Mouse (Mus musculus): ENCODE measurements around the gene Zpr1.
"Not testable (repeated sequence)": the region's sequence is repeated elsewhere in the genome, so short reads cannot be mapped to it uniquely, and the experiment has no call there.

Gene Zpr1

DNA sequence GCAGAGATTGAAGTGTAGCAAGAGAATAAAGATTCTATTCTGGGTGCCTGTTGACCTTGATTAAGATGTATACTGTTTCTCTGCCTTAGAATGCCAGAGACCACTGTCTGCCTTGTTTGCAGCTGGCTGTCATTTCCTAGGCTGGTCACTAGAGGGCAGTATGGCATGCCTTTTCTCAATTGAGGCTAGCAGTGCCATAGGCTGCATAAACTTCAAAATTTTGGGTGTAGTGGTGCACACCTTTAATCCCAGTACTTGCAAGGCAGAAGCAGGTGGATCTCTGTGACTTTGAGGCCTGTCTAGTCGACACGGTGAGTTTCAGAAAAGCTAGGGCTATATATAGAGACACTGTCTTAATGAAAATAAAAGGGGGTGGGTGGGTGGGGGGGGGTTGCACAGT lies 29.3 kb downstream of the Zpr1 start:
- peaks cover 5% of the 10 kb centered on the region for H3K36me3 ChIP-seq (ENCODE audit: control insufficient read depth, insufficient read depth, low read length, poor library complexity, severe bottlenecking)
- peak; percentile 70 for DNase-seq (ENCODE audit: low read depth, low spot score)
- H3K27me3 ChIP-seq (ENCODE audit: control insufficient read depth, insufficient read depth, low read length, poor library complexity, severe bottlenecking): no peaks in the 10 kb centered on the region

DNA sequence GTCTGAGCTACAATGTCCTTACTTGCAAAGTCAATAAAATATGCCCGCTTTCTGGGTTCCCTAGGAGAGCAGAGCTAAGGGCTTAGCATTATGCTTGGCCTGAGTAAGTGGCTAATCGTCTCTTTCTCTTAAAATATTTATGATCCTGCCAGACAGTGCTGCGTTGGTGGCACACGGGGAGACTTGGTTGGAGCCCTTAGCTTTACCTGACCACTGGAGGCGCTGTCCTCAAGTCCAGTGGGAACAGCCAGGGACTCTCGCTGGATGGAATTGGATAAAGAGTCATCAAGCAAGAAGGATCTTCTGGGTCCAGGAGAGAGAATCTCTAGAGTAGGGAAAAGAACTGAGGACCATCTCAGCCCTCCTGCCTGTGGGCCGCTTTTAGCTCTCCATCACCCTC lies 36.3 kb downstream of the Zpr1 start:
- Histone ChIP-seq H3K27me3 (ENCODE audit: control insufficient read depth, insufficient read depth, low read length, poor library complexity, severe bottlenecking) (no peaks in the 10 kb centered on the region), H3K36me3 (ENCODE audit: control insufficient read depth, insufficient read depth, low read length, poor library complexity, severe bottlenecking) (no peaks in the 10 kb centered on the region)
- no peak for DNase-seq (ENCODE audit: low read depth, low spot score)

DNA sequence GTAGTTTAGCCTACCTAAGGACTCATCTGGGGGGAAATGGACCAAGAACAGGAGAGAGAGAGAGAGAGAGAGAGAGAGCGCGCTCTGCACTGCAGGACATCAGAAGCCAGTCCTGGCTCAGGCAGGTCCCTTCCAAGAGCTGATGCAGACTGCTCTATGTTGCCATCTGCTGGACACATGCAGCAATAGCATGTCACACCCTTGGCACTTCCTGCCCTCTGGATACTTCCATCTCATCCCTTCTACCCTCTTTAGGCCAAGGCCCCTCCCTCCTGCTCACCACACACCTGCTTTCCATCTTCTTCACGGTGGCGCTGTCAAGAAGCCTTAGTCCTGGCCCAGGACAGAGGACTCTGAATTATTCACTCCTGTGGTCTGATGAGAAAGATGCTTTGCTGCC lies 41.6 kb downstream of the Zpr1 start:
- Histone ChIP-seq H3K36me3 (ENCODE audit: control insufficient read depth, insufficient read depth, low read length, poor library complexity, severe bottlenecking) (no peaks in the 10 kb centered on the region), H3K27me3 (ENCODE audit: control insufficient read depth, insufficient read depth, low read length, poor library complexity, severe bottlenecking) (no peaks in the 10 kb centered on the region)
- DNase-seq (ENCODE audit: low read depth, low spot score): peak; percentile 80

DNA sequence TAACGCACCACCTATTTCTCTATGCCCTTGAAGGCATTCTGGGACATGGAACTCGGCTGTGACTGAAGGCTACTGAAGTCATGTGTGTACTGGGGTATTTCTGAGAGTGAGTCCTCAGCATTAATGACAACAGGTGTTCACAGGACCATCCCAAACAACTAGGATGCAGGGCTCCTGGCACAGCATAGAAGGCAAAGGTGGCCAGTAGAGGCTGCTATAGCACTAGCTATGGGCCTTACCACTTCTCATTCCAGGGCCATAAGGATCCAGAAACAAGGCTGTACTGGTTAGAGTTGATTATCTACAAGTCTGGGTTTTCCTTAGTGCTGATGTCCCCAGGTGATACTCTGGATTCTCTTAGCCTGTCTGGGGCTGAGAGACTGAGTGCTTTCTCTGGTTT lies 42.1 kb downstream of the Zpr1 start:
- no peak for DNase-seq (ENCODE audit: low read depth, low spot score)
- no peaks in the 10 kb centered on the region for H3K36me3 ChIP-seq (ENCODE audit: control insufficient read depth, insufficient read depth, low read length, poor library complexity, severe bottlenecking)
- no peaks in the 10 kb centered on the region for H3K27me3 ChIP-seq (ENCODE audit: control insufficient read depth, insufficient read depth, low read length, poor library complexity, severe bottlenecking)

DNA sequence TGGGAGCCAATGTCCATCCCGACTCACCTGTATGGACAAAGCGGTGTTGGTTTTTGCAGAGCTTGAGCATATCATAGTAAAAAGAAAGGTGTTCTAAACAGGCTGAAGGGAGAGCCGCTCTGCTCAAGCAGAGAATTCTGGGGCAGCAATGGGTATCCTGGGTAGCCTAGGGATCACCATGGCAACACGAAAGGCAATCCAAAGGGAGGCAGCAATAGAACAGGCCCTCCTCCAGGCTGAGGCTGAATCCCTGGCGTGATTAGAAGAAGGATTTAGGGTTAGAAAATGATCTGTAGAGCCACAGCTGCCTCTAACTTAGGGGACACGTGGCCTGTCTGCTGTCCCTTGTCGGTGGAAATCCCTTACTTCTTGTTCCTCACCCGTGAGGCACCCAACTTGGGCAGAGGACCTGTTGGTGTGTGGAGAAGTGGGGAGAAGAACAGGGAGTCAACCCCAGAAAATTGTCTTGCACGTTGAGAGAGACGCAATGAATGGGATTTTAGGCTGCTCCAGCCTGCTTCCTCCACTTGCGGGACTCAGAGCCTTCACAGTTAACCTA lies 43.0 kb downstream of the Zpr1 start:
- Histone ChIP-seq H3K36me3 (ENCODE audit: control insufficient read depth, insufficient read depth, low read length, poor library complexity, severe bottlenecking) (no peaks in the 10 kb centered on the region), H3K27me3 (ENCODE audit: control insufficient read depth, insufficient read depth, low read length, poor library complexity, severe bottlenecking) (no peaks in the 10 kb centered on the region)
- DNase-seq (ENCODE audit: low read depth, low spot score): no peak

DNA sequence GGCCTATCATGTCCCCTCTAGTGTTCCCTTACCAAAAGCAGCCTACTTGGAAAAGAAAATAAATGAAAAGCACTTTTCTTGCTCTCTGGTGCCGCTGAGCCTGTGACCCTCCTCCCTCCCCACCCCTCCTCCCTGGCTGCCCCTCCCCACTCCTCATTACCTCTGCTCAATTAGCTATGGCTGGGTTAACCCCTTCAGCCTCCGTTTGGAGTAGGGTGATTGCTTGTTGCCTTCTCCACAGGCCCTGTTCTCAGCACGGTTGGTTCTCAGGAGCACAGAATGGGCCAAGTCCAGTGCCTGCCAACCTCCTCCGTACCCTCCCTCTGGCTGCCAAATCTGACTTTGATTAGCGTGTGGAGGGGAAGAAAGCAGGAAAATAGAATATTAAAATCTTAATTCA lies 43.5 kb downstream of the Zpr1 start:
- DNase-seq (ENCODE audit: low read depth, low spot score): no peak
- no peaks in the 10 kb centered on the region for H3K36me3 ChIP-seq (ENCODE audit: control insufficient read depth, insufficient read depth, low read length, poor library complexity, severe bottlenecking)
- no peaks in the 10 kb centered on the region for H3K27me3 ChIP-seq (ENCODE audit: control insufficient read depth, insufficient read depth, low read length, poor library complexity, severe bottlenecking)

DNA sequence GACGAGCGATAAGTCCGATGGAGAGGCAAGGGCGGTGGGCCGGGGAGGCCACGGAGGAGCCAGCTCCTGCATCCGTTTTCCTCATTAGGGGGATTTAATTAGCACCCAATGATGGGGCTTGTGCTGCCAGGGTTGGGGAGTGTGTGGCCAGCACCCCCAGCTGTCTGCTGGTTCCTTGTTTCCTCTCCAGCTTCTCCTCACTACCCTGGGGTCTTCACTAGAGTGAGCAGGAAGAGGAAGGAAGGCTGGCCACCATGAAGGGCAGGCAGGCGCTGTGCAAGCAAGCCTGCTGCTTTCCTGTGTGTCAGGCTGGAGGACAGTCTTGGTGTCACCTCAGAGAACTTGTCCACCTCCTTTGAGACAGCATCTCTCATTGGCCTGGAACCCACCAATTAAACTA lies 44.0 kb downstream of the Zpr1 start:
- DNase-seq (ENCODE audit: low read depth, low spot score): no peak
- no peaks in the 10 kb centered on the region for H3K27me3 ChIP-seq (ENCODE audit: control insufficient read depth, insufficient read depth, low read length, poor library complexity, severe bottlenecking)
- no peaks in the 10 kb centered on the region for H3K36me3 ChIP-seq (ENCODE audit: control insufficient read depth, insufficient read depth, low read length, poor library complexity, severe bottlenecking)

DNA sequence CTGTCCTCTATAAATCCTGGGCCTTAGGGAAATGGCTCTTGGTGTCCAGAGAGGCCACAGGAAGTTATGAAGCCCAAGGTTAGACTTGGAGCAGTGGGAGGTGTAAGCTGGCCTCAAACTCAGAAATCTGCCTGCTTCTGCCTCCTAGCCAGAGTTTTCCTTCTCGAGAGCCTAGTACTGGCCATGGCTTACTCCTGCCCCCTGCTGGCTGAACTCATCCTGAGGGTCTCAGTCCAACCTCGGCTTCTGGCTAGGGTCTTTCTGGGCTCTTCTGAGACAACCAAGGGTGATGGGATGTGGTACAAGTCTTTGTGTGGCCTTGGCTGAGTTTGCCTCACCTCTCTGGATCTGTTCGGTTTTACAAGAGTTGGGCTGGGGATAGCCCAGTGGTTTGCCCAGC lies 45.1 kb downstream of the Zpr1 start:
- DNase-seq (ENCODE audit: low read depth, low spot score): peak; percentile 6
- Histone ChIP-seq H3K27me3 (ENCODE audit: control insufficient read depth, insufficient read depth, low read length, poor library complexity, severe bottlenecking) (no peaks in the 10 kb centered on the region), H3K36me3 (ENCODE audit: control insufficient read depth, insufficient read depth, low read length, poor library complexity, severe bottlenecking) (no peaks in the 10 kb centered on the region)

DNA sequence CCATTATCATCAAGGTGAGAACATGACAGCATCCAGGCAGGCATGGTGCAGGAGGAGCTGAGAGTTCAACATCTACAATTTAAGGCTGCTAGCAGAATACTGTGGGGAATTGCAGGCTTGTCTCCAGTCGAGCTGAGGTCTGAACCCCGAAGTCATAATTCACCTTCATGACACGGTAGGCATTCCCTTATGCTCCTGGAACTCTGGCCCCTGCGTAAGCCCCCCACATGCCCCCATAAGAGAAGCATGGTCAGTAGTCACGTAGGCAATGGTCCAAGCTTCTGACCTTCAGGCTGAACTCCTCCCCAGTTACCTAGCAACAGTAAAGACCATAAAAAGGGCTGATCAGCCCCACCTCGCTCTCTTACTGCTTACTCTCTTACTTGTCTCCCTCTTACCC lies 47.0 kb downstream of the Zpr1 start, which contains the start of gene 4931429L15Rik:
TSS of gene 4931429L15Rik (minus strand) at position 101 of the 400 bp plus-strand sequence.
- H3K36me3 ChIP-seq (ENCODE audit: control insufficient read depth, insufficient read depth, low read length, poor library complexity, severe bottlenecking); DNase-seq (ENCODE audit: low read depth, low spot score); H3K27me3 ChIP-seq (ENCODE audit: control insufficient read depth, insufficient read depth, low read length, poor library complexity, severe bottlenecking): not testable (repeated sequence)

DNA sequence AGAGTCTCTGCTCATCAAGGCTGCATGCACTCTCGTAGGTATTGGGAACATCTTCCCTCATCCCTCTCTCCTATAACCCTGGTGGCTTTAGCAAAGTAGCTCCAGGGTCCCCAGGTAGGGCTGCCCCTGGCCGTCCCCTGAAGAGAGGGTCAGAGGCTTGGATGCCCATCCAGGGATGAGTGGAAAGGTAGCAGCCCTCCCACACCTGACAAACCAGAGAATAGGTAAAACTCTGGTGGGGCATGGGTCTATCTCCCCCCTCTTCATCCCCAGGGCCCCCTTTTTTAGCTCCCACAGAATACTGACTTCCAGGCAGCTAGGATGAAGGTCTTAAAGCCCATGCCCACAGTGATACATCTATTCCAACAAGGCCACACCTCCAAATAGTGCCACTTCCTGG lies 47.6 kb downstream of the Zpr1 start:
- Histone ChIP-seq H3K27me3 (ENCODE audit: control insufficient read depth, insufficient read depth, low read length, poor library complexity, severe bottlenecking) (no peaks in the 10 kb centered on the region), H3K36me3 (ENCODE audit: control insufficient read depth, insufficient read depth, low read length, poor library complexity, severe bottlenecking) (no peaks in the 10 kb centered on the region)
- no peak for DNase-seq (ENCODE audit: low read depth, low spot score)

DNA sequence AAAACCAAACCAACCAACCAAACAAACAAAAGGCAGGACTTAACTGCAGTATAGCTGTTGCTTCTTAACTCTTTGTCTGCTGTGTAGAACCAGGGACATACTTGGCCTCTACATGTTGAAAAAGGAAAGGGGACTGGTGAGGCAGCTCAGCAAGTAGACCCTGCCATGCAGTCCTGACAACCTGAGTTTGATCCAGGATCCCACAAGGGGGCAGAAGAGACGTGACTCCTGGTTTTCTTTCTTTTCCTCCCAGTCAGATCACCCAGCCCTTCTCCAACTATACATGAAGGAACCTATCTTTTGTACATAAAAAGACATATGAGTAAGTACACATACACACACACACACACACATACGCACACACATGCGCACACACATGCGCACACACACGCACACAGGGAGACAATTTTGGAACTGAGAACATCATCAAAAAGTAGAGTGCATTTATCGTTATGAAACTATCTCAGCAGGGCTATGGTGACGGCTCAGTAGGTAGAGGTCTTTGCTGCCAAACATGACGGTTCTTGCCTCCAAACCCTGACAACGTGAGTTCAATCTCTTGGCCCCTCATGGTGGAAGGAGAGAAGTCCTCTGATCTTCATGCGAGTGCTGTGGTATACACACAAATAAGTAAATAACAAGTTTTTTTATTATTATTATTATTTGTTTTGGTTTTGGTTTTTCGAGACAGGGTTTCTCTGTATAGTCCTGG lies 54.0 kb downstream of the Zpr1 start:
- Histone ChIP-seq H3K27me3 (ENCODE audit: control insufficient read depth, insufficient read depth, low read length, poor library complexity, severe bottlenecking) (no peaks in the 10 kb centered on the region), H3K36me3 (ENCODE audit: control insufficient read depth, insufficient read depth, low read length, poor library complexity, severe bottlenecking) (no peaks in the 10 kb centered on the region)
- no peak for DNase-seq (ENCODE audit: low read depth, low spot score)

DNA sequence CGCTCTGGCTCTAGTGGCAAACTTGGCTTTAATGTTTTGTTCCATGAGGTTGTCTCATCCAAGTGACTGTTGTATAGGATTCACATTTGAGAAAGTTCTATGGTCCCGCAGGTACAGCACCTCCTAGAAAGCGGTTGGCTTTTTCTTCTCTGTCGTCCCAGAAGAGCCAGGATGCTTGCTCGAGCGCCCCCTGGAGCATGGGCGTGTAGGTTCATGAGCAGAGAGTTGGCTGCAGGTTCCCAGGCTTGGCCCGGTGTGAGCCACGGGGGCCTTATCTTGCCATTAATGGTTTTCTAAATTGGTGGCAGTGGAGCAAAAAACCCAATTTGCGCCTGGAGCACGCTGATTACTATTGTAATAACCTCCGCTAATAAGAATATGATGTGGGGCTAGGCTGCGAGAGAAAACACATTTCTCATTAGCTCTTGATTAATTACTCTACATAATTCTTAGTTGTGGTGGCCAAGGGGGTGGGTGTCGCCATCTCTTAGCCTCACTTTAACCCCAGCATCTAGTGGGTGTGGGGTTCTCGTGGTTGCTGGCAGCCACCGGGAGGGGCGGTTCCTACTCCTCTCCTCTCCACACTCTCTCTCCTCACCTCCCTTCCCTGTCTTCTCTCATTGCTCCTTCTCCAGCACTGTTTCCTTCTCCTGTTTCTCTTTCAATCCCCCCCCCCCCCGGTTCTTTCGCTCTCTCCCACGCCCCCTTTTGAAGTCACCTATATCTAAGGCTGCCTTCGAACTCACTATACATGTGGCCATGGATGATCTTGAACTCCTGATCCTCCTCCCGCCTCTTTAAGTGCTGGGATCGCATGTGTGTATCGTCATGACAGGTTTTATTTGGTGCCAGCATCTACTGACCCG lies 55.1 kb downstream of the Zpr1 start:
- no peak for DNase-seq (ENCODE audit: low read depth, low spot score)
- no peaks in the 10 kb centered on the region for H3K27me3 ChIP-seq (ENCODE audit: control insufficient read depth, insufficient read depth, low read length, poor library complexity, severe bottlenecking)
- H3K36me3 ChIP-seq (ENCODE audit: control insufficient read depth, insufficient read depth, low read length, poor library complexity, severe bottlenecking): no peaks in the 10 kb centered on the region

DNA sequence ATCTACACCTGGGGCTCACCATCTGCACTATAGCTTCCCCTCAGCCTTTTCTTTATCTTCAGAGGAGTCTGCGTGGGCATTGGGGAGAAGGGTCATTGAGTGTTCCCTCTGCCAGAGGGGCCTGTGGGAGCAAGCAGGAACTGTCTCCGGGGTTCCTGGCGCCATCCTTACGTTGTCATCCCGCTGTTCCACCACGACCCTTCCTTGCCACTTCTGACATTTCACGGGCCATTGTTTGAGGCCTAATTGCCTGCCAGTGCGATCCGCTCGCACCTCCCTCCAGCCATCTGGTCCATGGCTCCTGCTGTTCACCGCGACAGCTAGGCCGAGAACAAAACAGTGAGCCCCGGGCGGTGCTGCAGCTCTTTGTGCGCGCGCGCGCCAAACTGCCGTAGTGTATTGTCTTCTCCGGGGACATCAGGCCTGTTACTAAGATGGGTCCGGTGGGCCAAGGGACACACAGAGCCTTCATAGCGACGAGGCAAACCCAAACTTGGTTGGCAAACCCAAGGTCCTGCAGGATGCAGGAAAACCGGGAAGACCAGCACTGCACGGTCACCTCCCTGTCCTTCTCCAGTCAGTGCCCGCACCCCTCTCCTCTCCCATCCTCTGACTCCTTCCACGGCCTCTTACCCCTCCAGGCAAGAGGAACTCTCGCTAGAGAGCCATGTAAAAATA lies 55.8 kb downstream of the Zpr1 start:
- H3K27me3 ChIP-seq (ENCODE audit: control insufficient read depth, insufficient read depth, low read length, poor library complexity, severe bottlenecking): no peaks in the 10 kb centered on the region
- no peak for DNase-seq (ENCODE audit: low read depth, low spot score)
- no peaks in the 10 kb centered on the region for H3K36me3 ChIP-seq (ENCODE audit: control insufficient read depth, insufficient read depth, low read length, poor library complexity, severe bottlenecking)

DNA sequence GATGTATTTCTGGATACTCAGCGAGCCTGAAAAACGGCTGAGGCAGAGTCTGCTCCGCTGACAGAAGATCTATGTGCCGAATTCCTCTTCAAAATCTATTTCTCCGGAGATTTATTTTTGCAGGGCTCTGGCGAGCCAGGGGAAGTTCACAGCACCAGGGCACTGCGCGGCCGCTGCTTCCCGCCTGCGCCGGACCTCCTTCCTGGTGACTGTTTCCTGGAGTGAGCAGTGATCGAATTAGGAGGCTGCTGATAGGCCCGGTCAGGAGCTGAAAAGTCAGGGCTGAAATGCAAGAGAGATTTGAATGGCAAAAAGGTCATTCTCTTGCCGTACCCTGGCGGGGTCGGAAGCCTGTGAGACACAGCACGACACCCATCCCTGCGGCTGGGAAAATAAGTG lies 56.4 kb downstream of the Zpr1 start:
- DNase-seq (ENCODE audit: low read depth, low spot score): no peak
- H3K36me3 ChIP-seq (ENCODE audit: control insufficient read depth, insufficient read depth, low read length, poor library complexity, severe bottlenecking): no peaks in the 10 kb centered on the region
- H3K27me3 ChIP-seq (ENCODE audit: control insufficient read depth, insufficient read depth, low read length, poor library complexity, severe bottlenecking): no peaks in the 10 kb centered on the region

Measured in splenic B cell, adult 2 months (primary cell).